Mouse (Mus musculus) kidney, postnatal 14 days (tissue): ENCODE data around the gene Slc34a2.
A peak's percentile ranks its signal among the peaks of the same experiment; 100 is the strongest.

Source experiments
- DNase-seq: peaks from one replicate; pipeline ENCODE4 v3.0.0; 2022; ENCODE audit warnings: mixed read lengths

The Slc34a2 gene

GRCm38 (mm10) chr5:53037781-53038180, at the start of gene Slc34a2:
Gene Slc34a2 (plus strand): TSS chr5:53038081.
- no peak for DNase-seq

- DNase-seq, result no peak
Observed at GRCm38 (mm10) chr5:52990687-52991341, 47.1 kb upstream of the Slc34a2 start.

GRCm38 (mm10) chr5:52992210-52992897, 45.5 kb upstream of the Slc34a2 start:
- DNase-seq, result no peak

- no peak for DNase-seq
Observed at GRCm38 (mm10) chr5:52993490-52994282, 44.2 kb upstream of the Slc34a2 start.

GRCm38 (mm10) chr5:52995461-52995860, 42.4 kb upstream of the Slc34a2 start:
- DNase-seq, result no peak

GRCm38 (mm10) chr5:52996145-52996544, 41.7 kb upstream of the Slc34a2 start:
- DNase-seq, result no peak

GRCm38 (mm10) chr5:52996601-52997000, 41.3 kb upstream of the Slc34a2 start:
- DNase-seq, result no peak

GRCm38 (mm10) chr5:52997032-52997431, 40.8 kb upstream of the Slc34a2 start:
- DNase-seq, result no peak

- no peak for DNase-seq
Observed at GRCm38 (mm10) chr5:52998097-52998760, 39.7 kb upstream of the Slc34a2 start.

GRCm38 (mm10) chr5:53000169-53000872, 37.6 kb upstream of the Slc34a2 start:
- no peak for DNase-seq

- no peak for DNase-seq
Observed at GRCm38 (mm10) chr5:53002599-53003203, 35.2 kb upstream of the Slc34a2 start.

- no peak for DNase-seq
Observed at GRCm38 (mm10) chr5:53003495-53003894, 34.4 kb upstream of the Slc34a2 start.

- DNase-seq, result no peak
Observed at GRCm38 (mm10) chr5:53003981-53004380, 33.9 kb upstream of the Slc34a2 start.

- DNase-seq, result no peak
Observed at GRCm38 (mm10) chr5:53009027-53009769, 28.7 kb upstream of the Slc34a2 start.

GRCm38 (mm10) chr5:53009770-53010133, 28.1 kb upstream of the Slc34a2 start:
- DNase-seq, result no peak

GRCm38 (mm10) chr5:53011327-53011726, 26.6 kb upstream of the Slc34a2 start:
- DNase-seq, result no peak

GRCm38 (mm10) chr5:53016606-53017005, 21.3 kb upstream of the Slc34a2 start:
- DNase-seq, result peak; percentile 41

GRCm38 (mm10) chr5:53018316-53018715, 19.6 kb upstream of the Slc34a2 start:
- DNase-seq, result no peak

GRCm38 (mm10) chr5:53023432-53023831, 14.4 kb upstream of the Slc34a2 start:
- DNase-seq, result no peak

GRCm38 (mm10) chr5:53023901-53024300, 14.0 kb upstream of the Slc34a2 start:
- no peak for DNase-seq

GRCm38 (mm10) chr5:53025276-53025973, 12.5 kb upstream of the Slc34a2 start:
- DNase-seq, result peak; percentile 30
